Mouse (Mus musculus) ovary, postnatal 36 days (tissue): Measurements from ENCODE around the gene Ptprn2.

Source experiments
- DNase-seq: peaks from one replicate; pipeline ENCODE4 v3.0.0; 2022; ENCODE audit warnings: low spot score, mixed read lengths

The Ptprn2 gene

GRCm38 (mm10) chr12:117214919-117215318 is 729.4 kb downstream of the Ptprn2 start:
- no peak for DNase-seq

DNA sequence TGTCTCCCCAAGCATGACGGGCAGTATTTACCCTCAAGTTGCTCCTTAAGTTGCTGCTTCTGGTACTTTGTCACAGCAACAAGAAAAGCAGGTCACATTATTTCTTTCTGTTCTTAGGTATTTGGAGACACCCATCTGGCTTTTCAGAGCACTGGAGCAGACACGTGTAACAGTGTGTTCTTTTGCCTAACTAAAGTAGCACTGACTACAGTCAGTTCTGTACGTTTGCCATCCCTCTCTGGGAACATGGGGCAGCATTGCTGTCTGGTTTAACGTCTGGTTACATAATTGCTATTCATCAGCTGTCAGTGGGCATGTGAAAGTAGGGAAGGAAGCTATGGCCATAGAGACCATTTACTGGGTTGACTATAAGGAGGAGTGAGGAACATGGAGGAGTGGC is 736.4 kb downstream of the Ptprn2 start:
- DNase-seq, result no peak

DNA sequence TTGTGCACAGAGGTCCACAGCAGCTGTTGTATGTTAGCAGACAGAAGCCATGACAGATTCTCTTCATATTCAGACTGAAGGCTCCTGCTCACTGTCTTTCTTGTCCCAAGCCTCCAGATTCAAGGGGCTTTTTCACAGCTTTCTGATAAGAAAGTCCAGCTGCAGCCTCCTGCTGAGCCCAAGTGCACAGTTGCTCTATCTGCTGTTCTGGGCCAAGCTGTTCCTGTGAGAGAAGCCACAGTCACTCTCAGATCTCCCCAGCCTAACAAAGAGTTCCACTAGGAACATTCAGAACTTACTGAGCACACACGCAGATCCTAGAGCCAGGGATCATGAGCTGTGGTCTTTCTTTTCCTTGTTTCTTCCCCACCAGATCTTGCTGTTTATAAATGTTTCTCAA is 738.5 kb downstream of the Ptprn2 start:
- DNase-seq, result no peak

DNA sequence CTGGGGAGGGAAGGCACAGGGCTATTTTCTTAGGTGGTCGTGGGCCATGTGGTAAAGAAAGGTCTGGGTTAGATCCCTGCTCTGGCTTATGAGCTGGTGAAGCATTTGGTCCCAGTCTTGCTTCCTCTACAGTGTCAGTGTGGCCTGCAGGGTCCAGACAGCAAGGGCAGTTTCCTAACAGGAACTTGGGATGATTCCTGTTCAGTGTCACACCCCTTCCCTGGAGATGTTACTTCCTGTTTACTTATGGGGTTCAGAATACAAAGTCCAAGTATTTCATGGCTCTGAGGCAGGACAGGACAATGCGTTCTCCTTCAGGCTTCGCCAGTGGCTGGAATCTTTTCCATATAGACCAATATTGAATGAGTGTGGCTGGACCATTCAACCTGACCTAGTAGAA is 741.7 kb downstream of the Ptprn2 start:
- no peak for DNase-seq

- no peak for DNase-seq
Observed at GRCm38 (mm10) chr12:117229442-117229841, 743.9 kb downstream of the Ptprn2 start.

DNA sequence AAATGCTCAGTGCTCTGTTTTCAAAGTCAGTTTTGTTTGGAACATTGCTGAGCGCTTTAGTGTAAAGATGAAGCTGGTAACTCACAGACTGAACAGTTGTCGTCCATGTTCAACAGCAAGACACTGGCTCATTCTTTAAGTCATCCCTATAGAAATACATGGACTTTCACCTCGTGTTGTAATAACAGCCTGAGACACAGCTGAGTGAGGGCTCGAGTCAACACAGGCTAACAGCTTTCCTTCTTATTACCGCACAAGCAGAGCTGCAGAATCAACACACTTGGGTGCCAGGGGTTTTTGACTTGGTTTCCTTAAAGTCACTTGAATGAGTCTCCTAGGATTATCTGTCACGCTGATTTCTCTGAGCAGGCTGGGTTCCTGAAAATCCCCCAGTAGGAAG is 744.8 kb downstream of the Ptprn2 start:
- no peak for DNase-seq

DNA sequence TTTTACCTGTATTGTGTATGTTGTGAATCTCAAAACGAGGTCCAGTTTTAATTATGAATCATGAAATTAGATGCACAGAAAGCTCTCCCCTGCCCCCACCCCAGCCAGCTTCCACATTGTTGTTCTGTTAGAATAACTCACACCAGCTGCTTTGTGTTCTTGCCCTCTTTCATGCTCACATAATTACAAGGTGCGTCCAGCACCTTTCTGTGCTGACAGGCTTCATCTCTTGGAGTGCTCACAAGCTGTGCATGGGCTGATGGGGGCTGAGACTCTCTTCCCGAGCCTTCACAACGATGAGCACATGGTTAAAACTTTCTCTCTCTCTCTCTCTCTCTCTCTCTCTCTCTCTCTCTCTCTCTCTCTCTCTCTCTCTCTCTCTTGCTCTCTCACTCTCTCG is 746.3 kb downstream of the Ptprn2 start:
- no peak for DNase-seq

GRCm38 (mm10) chr12:117235114-117235513 is 749.6 kb downstream of the Ptprn2 start:
- no peak for DNase-seq

- DNase-seq, result no peak
Observed at GRCm38 (mm10) chr12:117236020-117236734, 750.7 kb downstream of the Ptprn2 start.

DNA sequence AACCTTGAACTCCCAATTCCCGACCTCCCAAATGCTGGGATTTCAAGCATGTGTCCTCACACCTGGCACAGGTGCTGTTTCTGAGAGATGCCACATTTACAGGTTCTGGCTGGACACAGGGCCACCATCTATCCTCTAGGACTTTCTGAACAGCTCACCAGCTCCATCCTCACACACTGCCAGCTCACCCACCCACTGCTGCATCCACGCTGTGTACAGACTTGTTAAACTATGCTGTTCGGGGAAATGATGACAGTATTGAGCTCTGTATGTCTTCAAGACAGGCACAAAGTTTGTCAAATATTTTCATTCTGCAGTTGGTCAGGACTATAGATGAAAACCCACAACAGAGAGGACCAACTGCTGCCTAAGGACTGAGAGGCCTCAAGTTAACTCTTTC is 751.5 kb downstream of the Ptprn2 start:
- no peak for DNase-seq

DNA sequence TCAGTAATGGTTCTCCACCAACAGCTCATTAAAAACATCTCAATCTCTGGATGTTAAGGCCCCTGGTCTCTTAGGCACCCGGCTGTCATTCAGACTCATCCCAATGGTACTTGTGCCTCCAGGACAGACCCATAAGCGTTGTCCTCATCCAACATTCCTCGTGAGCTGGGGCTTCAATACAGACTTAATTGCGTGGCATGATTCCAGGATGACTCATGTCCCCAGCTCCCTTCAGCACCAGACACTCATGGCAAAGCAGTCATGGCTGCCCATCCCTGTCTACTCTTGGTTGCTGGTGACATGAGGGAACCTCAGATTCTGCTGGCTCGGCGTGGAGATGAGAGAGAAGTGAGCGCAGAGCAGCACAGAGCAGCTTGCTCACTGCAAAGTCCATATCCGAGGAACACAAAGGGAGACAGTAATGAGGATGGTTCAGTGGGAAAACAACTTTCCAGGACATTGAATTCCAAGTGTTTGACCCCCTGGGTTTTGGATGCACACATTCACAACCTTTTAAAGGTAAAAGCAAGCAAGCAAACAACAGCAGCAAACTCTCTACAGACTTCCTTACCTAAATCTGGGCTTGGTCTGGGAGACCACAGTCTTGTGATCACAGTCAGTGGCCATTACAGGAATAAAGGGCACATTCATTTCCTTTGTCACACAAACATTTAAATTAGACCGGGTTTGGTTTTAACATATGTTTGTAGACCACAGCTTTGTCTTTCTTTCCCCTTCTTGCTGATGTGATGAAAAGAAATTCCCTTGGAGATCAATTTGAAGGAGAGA is 754.6 kb downstream of the Ptprn2 start:
- no peak for DNase-seq

- DNase-seq, result no peak
Observed at GRCm38 (mm10) chr12:117242181-117242580, 756.7 kb downstream of the Ptprn2 start.

- no peak for DNase-seq
Observed at GRCm38 (mm10) chr12:117245885-117246478, 760.5 kb downstream of the Ptprn2 start.

DNA sequence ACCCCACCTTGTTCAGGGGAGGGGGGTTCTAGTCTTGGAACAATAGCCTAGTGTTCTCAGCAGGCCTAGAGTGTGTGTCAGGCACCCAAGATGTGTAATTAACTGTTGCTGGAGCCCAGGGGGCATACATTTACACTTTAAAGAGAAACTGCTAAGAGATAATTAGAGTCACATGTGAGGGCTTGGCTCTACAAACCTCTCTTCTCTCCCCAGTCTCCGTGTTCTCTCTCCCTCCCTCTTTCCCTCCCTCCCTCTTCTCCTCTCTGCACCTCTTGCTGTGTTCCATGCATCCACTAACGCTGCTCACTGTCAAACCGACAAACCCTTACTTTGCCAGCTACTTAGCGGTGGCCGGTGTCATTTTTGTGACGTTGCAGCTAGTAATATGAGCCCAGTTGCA is 764.9 kb downstream of the Ptprn2 start:
- no peak for DNase-seq

- DNase-seq, result no peak
Observed at GRCm38 (mm10) chr12:117251663-117252425, 766.3 kb downstream of the Ptprn2 start.

- DNase-seq, result no peak
Observed at GRCm38 (mm10) chr12:117252426-117252779, 766.9 kb downstream of the Ptprn2 start.

DNA sequence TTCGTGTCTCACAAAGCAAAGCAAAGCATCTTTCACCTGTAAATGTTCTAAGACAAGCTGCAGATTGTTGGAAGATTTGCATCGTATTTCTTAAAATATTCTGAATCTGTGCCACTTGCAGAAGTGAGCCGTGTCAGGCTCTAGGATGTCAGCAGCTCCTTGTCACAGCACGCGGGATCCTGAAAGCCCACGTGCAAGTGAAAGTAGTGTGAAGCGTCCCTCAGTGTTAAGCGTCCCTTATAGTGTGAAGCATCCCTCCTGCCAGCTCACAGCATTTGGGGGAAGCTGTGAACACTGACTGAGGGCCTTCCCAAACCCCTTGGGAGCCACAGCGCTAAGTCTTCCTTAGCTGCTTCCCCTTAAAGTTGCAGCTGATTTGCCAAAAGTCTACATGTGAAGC is 768.8 kb downstream of the Ptprn2 start:
- no peak for DNase-seq

- DNase-seq, result no peak
Observed at GRCm38 (mm10) chr12:117255325-117255724, 769.8 kb downstream of the Ptprn2 start.

- DNase-seq, result no peak
Observed at GRCm38 (mm10) chr12:117255776-117256342, 770.3 kb downstream of the Ptprn2 start.

DNA sequence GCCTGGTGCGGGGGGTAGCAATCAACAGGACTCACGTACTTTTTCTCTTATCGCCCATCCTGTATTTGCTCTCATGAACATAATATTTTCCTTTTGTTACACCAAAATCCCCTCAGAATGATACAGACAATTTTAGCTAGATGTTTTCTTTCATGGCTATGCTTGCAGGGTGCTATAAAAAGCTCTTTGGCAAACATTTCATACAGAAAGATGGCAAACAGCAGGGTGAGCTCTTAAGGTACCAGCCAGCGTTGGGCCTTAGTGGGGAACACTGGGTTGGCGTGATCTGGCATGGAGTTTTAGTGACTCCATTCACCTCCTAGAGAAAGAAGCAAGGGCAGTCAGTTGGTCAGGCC is 771.3 kb downstream of the Ptprn2 start:
- DNase-seq, result no peak

DNA sequence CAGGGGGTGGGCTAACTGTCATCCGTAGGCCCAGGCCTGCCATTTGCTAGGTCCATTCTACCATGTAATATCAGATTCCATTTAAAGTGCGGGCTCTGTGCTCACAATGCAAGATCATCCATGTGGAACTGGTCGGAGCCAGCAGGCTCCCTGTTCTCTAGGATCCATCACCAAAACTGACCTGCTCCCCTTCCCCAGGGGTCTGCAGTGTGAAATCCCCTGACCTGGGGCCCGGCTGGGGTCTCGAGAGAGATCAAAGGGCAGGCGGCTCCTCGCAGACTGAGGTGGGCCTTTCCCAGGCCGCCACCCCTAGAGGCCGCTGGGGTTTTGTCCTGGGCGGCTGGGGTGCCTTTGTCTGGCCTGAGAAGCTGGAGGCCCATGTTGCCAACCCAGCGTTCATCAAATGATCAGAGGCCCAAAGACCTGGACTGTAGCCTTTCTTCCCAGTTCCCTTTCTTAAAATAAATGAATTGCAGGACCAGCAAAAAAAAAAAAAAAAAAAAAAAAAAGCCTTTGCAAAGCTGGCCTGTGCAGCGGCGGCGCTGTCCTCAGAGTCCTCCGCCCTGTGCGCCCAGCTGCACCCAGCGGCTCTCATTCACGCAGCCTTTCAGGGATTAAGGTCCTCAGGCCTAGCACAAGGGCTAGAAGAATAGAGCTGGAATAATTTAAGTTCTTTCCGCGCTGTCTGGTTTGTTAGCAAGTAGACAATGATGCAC is 771.8 kb downstream of the Ptprn2 start:
- DNase-seq, result no peak
